Mouse (Mus musculus) G1E (cell line): ENCODE measurements around the gene Fkbp2.

Source experiments
- CTCF ChIP-seq: IDR thresholded peaks from 2 replicates; pipeline ENCODE4 v1.5.1; 2012; ENCODE audit warnings: low read depth, low read length, inconsistent platforms, mixed read lengths
- GATA1 ChIP-seq: IDR thresholded peaks from 2 replicates; pipeline ENCODE4 v1.6.1; 2012; ENCODE audit warnings: borderline replicate concordance, low read length, inconsistent platforms, mixed read lengths
- GATA2 ChIP-seq: IDR thresholded peaks from 2 replicates; pipeline ENCODE4 v1.6.1; 2012; ENCODE audit warnings: low read depth, low read length, inconsistent platforms, borderline replicate concordance
- POLR2AphosphoS5 ChIP-seq: IDR thresholded peaks from 2 replicates; pipeline ENCODE4 v1.6.1; 2012; ENCODE audit warnings: low read depth, low read length, inconsistent platforms; ENCODE audit not compliant: insufficient replicate concordance
- TAL1 ChIP-seq: conservative IDR thresholded peaks from 2 replicates; pipeline ENCODE4 v1.6.1; 2012; ENCODE audit warnings: low read depth, low read length, inconsistent platforms, mixed read lengths

- TF ChIP-seq TAL1: no peak
- no peak for TF ChIP-seq CTCF
- no peak for TF ChIP-seq POLR2AphosphoS5
- TF ChIP-seq GATA1: no peak
- TF ChIP-seq GATA2: no peak
These were observed 5.8 kb downstream of the Fkbp2 start, which contains the start of gene Ppp1r14b for GRCm38 (mm10) chr19:6974211-6975205.
